Mouse (Mus musculus) forebrain, embryonic 15.5 days (tissue): Measurements from ENCODE around the gene Ppih. TPM values are rescaled to one million over a fixed set of nuclear protein-coding genes. Genes with fewer than 3 reads are reported as not detected.
A peak's percentile ranks its signal among the peaks of the same experiment; 100 is the strongest.

ENCODE experiments used
- ATAC-seq: fragments of 200-750 bp; cut with Nextera tagmentation; replicated peaks from 2 replicates; pipeline ENCODE4 v1.8.0; 2017; ENCODE audit warnings: mild to moderate bottlenecking, moderate TSS enrichment, moderate library complexity
- H3K27ac ChIP-seq: fragments of 300-500 bp; sonication (generic); replicated peaks from 2 replicates; pipeline ENCODE4 v1.5.1; 2015; ENCODE audit warnings: mild to moderate bottlenecking, inconsistent platforms
- H3K27me3 ChIP-seq: fragments of 300-500 bp; sonication (generic); 2 replicates; pipeline ENCODE4 v1.6.1; 2015; ENCODE audit warnings: inconsistent platforms
- H3K36me3 ChIP-seq: fragments of 300-500 bp; sonication (generic); 2 replicates; pipeline ENCODE4 v1.6.1; 2015; ENCODE audit warnings: mild to moderate bottlenecking, inconsistent platforms
- H3K4me1 ChIP-seq: fragments of 300-500 bp; sonication (generic); 2 replicates; pipeline ENCODE4 v1.6.1; 2015; ENCODE audit warnings: inconsistent platforms
- H3K4me2 ChIP-seq: fragments of 300-500 bp; sonication (generic); replicated peaks from 2 replicates; pipeline ENCODE4 v1.6.1; 2015; ENCODE audit warnings: mild to moderate bottlenecking, inconsistent platforms
- H3K4me3 ChIP-seq: fragments of 300-500 bp; sonication (generic); 2 replicates; pipeline ENCODE4 v1.5.1; 2015; ENCODE audit warnings: mild to moderate bottlenecking, inconsistent platforms
- H3K9ac ChIP-seq: fragments of 300-500 bp; sonication (generic); replicated peaks from 2 replicates; pipeline ENCODE4 v1.6.1; 2015; ENCODE audit warnings: mild to moderate bottlenecking, inconsistent platforms
- H3K9me3 ChIP-seq: fragments of 300-500 bp; sonication (generic); 2 replicates; pipeline ENCODE4 v1.6.1; 2016; ENCODE audit warnings: inconsistent platforms
- WGBS: fragments of 180-500 bp; shearing (Covaris S2); methylation state at CpG from one replicate; pipeline ENCODE4 v1.1.7; 2015; ENCODE audit warnings: mixed read lengths; 5-methylcytosine and 5-hydroxymethylcytosine counted together
- polyA plus RNA-seq: library from polyadenylated mRNA; unstranded; fragments of >200 nt; fragmentation: Nextera tagmentation; extraction: Ambion mirVana; gene quantifications from 2 replicates; pipeline ENCODE4 v1.2.1, GENCODE M21; 2015

The Ppih gene
- polyA plus RNA-seq, 1 experiment from 2014 or later = 65.3 TPM

DNA sequence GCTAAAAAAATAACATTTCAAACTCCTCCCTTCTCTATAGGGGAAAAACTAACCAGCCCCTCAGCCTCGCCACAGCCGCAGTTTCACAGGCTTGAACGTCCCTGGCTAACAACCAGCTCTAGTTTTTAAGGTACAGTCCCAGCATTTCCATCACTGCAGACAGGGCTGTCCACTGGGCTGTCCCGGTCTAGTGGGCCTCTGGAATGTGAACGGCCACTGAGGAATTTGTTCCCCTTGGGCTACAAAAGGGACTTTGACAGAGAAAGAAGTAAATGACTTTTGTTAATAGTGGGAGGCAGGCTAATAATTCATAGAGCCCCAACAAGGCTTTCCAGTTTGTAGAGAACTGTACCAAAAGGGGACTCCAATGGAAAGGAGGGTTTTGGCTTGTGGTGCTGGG, 14.9 kb downstream of the Ppih start:
- no peak for ATAC-seq
- WGBS = 77% methylated on average over 5 of the region's 5 CpGs
- H3K4me1 ChIP-seq = no peaks in the 10 kb centered on the region

GRCm38 (mm10) chr4:119303291-119303690, 17.1 kb downstream of the Ppih start:
- Histone ChIP-seq H3K9me3 (no peaks in the 10 kb centered on the region), H3K9ac (no peak overlapping the region), H3K4me3 (no peak overlapping the region), H3K27me3 (no peaks in the 10 kb centered on the region), H3K36me3 (peaks cover 10% of the 10 kb centered on the region; the same call in 1 of the 2 replicates), H3K27ac (no peak overlapping the region), H3K4me2 (no peak overlapping the region), H3K4me1 (no peaks in the 10 kb centered on the region)
- ATAC-seq = no peak
- WGBS = 91% methylated on average over 8 of the region's 8 CpGs

More for the DNA sequence above, 14.9 kb downstream of the Ppih start:
- H3K9me3 ChIP-seq = no peaks in the 10 kb centered on the region
- H3K9ac ChIP-seq = no peak overlapping the region
- H3K36me3 ChIP-seq = peaks cover 21% of the 10 kb centered on the region
- no peak overlapping the region for H3K4me2 ChIP-seq
- no peak overlapping the region for H3K4me3 ChIP-seq
- no peak overlapping the region for H3K27ac ChIP-seq
- no peaks in the 10 kb centered on the region for H3K27me3 ChIP-seq

- Histone ChIP-seq H3K4me3 (no peak overlapping the region), H3K4me2 (no peak overlapping the region), H3K27ac (no peak overlapping the region), H3K9ac (no peak overlapping the region), H3K27me3 (no peaks in the 10 kb centered on the region), H3K9me3 (no peaks in the 10 kb centered on the region), H3K36me3 (peaks cover 2% of the 10 kb centered on the region; the same call in 1 of the 2 replicates), H3K4me1 (no peaks in the 10 kb centered on the region)
- ATAC-seq = no peak
- WGBS = 75% methylated on average over 3 of the region's 3 CpGs
Measured at GRCm38 (mm10) chr4:119301777-119302176, 18.6 kb downstream of the Ppih start.

DNA sequence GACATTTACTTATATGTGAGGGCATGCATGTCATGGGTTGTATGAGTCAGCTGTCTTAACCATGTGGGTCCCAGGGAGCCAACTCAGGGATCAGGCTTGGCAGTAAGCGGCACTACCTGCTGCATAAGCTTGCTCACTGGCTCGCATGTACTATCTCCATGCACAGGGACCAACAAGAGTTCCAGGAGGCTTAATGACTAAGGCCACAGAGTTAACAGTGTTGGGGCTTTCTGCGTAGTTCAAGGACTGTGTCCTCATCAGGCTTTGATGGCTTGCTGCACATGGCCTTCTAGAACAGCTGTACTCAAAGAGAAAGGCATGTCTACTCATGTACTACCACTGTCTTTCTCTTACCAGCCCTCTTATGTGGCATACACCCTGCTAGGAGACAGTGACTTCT, 19.6 kb downstream of the Ppih start:
- Histone ChIP-seq H3K4me2 (no peak overlapping the region), H3K27me3 (no peaks in the 10 kb centered on the region), H3K9ac (no peak overlapping the region), H3K27ac (no peak overlapping the region), H3K36me3 (no peaks in the 10 kb centered on the region), H3K4me3 (no peak overlapping the region), H3K9me3 (no peaks in the 10 kb centered on the region), H3K4me1 (0 out of 2 replicates have a peak, but pooled peaks cover under 1% of the 10 kb centered on the region)
- 95% methylated on average over 3 of the region's 3 CpGs for WGBS
- no peak for ATAC-seq

GRCm38 (mm10) chr4:119297361-119297760, 23.0 kb downstream of the Ppih start:
- no peaks in the 10 kb centered on the region for H3K9me3 ChIP-seq
- H3K4me3 ChIP-seq = no peak overlapping the region
- peaks cover 10% of the 10 kb centered on the region for H3K4me1 ChIP-seq
- H3K9ac ChIP-seq = no peak overlapping the region
- WGBS = 82% methylated on average over 2 of the region's 2 CpGs
- no peak overlapping the region for H3K27ac ChIP-seq
- no peaks in the 10 kb centered on the region for H3K27me3 ChIP-seq
- ATAC-seq = no peak
- no peak overlapping the region for H3K4me2 ChIP-seq
- H3K36me3 ChIP-seq = no peaks in the 10 kb centered on the region

DNA sequence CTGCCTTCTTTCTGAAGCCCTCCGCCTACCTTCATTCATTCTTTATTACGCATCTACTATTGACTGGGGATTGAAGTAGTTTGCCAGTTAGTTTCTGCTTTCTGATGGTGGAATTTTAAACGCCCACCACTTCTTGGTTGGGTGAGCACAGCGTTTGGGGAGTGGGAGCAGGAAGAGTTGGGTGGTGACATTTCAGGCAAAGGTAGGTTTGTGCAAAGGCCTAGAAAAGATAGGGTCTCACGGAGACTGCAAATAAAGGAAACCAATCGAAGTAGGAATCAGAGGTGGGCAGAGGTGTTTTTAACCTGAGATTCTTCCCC, 25.3 kb downstream of the Ppih start:
- peaks cover 7% of the 10 kb centered on the region for H3K36me3 ChIP-seq
- H3K4me2 ChIP-seq = peak overlapping the region; percentile 48
- peak overlapping the region; percentile 85 for H3K9ac ChIP-seq
- peak overlapping the region; percentile 96 for H3K27ac ChIP-seq
- H3K4me3 ChIP-seq = peak overlapping the region; percentile 70
- ATAC-seq = no peak
- 4% methylated on average over 6 of the region's 6 CpGs for WGBS
- no peaks in the 10 kb centered on the region for H3K27me3 ChIP-seq
- no peaks in the 10 kb centered on the region for H3K9me3 ChIP-seq
- peaks cover 32% of the 10 kb centered on the region for H3K4me1 ChIP-seq

DNA sequence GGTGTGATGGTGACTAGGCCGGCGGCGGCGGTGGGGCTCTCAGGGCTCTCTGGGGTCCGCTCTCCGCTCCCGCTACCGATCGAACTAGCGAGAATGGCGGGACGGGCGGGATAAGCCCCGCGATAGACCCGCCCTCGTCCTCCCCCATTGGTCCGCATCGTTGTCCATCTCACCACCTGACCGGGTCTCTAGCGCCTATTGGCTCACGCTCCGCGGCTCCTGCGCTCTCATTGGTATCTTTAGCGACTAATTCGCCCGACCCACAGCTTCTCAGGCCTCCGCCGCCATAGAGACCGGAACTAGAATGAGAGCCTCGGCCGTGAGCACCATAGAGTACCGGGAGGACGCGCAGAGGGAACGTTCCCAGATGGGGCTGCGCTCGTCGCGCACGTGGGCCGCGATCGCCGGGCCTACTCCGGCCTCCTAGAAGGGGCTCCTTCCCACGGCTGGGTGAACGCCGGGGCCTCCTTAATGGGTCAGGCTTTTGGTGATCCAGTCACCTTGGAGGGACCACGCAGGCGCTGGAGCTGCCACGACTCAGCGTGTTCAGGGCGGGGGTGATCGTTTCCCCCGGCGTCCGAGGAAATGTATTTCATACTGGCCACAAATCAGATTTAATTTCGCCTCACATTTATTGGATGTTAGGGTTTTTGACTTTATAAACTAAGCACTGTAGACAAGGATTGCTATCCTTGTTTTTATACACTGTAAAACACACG, 25.8 kb downstream of the Ppih start, which contains the start of gene Ybx1:
Gene Ybx1, minus strand, starts transcription at position 190 of the 719 bp plus-strand sequence.
- Histone ChIP-seq H3K9ac (peak within 1 kb of the TSS; percentile 90), H3K4me1 (peaks cover 37% of the 10 kb centered on the region), H3K36me3 (peaks cover 7% of the 10 kb centered on the region), H3K9me3 (no peaks in the 10 kb centered on the region), H3K4me2 (peak within 1 kb of the TSS; percentile 68), H3K27me3 (no peaks in the 10 kb centered on the region), H3K27ac (peak within 1 kb of the TSS; percentile 96), H3K4me3 (peak within 1 kb of the TSS; percentile 70)
- 0% methylated on average over 58 of the region's 61 CpGs for WGBS
- ATAC-seq = peak; percentile 100

DNA sequence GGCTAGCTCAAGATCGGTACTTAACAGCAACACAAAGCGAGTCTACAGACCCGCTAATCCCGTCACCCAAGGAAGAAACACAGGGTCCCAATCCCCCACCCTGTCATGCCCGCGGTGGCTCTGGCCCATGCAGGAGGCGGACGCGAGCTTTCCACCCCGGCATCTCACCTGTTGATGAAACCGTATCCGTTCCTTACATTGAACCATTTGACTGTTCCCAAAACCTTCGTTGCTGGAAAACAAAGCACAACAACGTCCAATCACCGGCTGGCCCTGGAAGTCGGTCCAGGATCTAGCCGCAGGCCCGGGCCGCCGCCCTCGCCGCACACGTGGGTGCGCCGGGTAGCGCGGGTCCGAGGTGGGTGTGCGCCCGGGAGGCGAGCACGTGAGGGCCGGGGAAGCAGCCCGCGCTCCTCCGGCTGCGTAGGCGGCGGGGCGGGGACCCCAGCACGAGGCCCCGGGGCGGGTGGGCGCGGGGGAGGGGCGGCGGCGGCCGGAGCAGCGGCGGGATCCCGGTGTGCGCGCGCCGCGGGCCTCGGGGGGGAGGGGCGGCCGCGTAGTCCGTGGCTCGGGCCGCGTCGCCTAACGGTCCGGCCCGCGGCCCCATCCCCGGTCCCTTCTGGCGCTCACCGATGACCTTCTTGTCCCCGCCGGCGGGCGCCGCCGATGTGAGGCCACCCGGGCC, 26.6 kb downstream of the Ppih start:
- peak overlapping the region; percentile 90 for H3K9ac ChIP-seq
- H3K27me3 ChIP-seq = no peaks in the 10 kb centered on the region
- H3K36me3 ChIP-seq = peaks cover 10% of the 10 kb centered on the region
- peak overlapping the region; percentile 68 for H3K4me2 ChIP-seq
- H3K27ac ChIP-seq = peak overlapping the region; percentile 89
- H3K9me3 ChIP-seq = no peaks in the 10 kb centered on the region
- peak overlapping the region; percentile 70 for H3K4me3 ChIP-seq
- peak; percentile 20 for ATAC-seq
- under 1% methylated on average over 59 of the region's 80 CpGs for WGBS
- peaks cover 40% of the 10 kb centered on the region for H3K4me1 ChIP-seq

- WGBS = under 1% methylated on average over 24 of the region's 24 CpGs
- Histone ChIP-seq H3K9me3 (no peaks in the 10 kb centered on the region), H3K27ac (peak overlapping the region; percentile 89), H3K4me2 (peak overlapping the region; percentile 68), H3K4me3 (peak overlapping the region; percentile 70), H3K9ac (peak overlapping the region; percentile 90), H3K36me3 (peaks cover 13% of the 10 kb centered on the region), H3K27me3 (no peaks in the 10 kb centered on the region), H3K4me1 (peaks cover 44% of the 10 kb centered on the region)
- ATAC-seq = 0 out of 2 replicates have a peak, but pooled peaks have one; percentile 17
Measured at GRCm38 (mm10) chr4:119292771-119293573, 27.4 kb downstream of the Ppih start.

DNA sequence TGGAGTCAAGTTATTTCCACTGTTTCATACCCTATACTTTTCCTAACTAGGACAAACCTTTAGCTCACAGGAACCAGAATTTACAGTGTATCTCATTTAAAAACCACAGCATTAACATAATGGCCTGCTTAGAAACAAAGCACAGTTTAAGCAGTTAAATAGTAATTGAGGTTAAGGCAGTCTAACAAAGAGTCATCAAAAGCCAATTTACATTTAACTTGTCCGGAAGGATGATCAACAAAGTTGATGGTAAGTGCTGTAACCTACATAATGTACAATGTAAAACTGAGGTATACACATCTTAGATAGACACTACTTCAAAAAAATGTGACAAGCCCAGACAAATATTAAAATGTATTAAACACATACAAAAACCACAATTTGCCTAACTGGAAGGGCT, 28.4 kb downstream of the Ppih start:
- peak overlapping the region; percentile 70 for H3K4me3 ChIP-seq
- no peaks in the 10 kb centered on the region for H3K27me3 ChIP-seq
- no peak overlapping the region for H3K27ac ChIP-seq
- H3K36me3 ChIP-seq = peaks cover 16% of the 10 kb centered on the region
- H3K4me2 ChIP-seq = peak overlapping the region; percentile 68
- peaks cover 53% of the 10 kb centered on the region for H3K4me1 ChIP-seq
- no peaks in the 10 kb centered on the region for H3K9me3 ChIP-seq
- H3K9ac ChIP-seq = peak overlapping the region; percentile 90
- no peak for ATAC-seq
- WGBS = 63% methylated on average over 1 of the region's 1 CpGs

GRCm38 (mm10) chr4:119285336-119285735, 35.0 kb downstream of the Ppih start:
- no peak overlapping the region for H3K27ac ChIP-seq
- ATAC-seq = no peak
- peaks cover 57% of the 10 kb centered on the region for H3K36me3 ChIP-seq
- no peak overlapping the region for H3K4me3 ChIP-seq
- no peaks in the 10 kb centered on the region for H3K27me3 ChIP-seq
- no peak overlapping the region for H3K9ac ChIP-seq
- H3K4me1 ChIP-seq = peaks cover 25% of the 10 kb centered on the region
- H3K9me3 ChIP-seq = no peaks in the 10 kb centered on the region
- WGBS = 85% methylated on average over 2 of the region's 2 CpGs
- no peak overlapping the region for H3K4me2 ChIP-seq

DNA sequence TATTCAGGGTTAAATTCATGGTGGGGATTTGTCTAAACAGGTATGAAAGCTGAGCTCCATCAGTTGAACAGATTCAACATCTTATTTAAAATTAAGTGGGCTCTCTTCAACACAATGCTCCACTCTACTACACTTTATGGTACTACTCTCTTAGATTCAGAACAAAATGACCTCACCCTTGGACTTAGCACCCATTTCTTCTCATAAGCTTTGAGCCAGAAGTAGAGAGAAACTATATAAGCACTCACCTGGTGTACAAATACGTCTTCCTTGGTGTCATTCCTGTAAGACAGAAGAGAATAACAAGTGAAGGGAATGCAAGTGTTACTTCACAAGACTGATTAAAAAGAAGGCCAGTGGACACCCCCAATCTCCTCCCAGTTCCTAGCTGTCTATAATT, 35.5 kb downstream of the Ppih start:
- no peak overlapping the region for H3K4me3 ChIP-seq
- H3K9ac ChIP-seq = no peak overlapping the region
- peaks cover 59% of the 10 kb centered on the region for H3K36me3 ChIP-seq
- 81% methylated on average over 1 of the region's 1 CpGs for WGBS
- H3K4me2 ChIP-seq = no peak overlapping the region
- no peak overlapping the region for H3K27ac ChIP-seq
- no peaks in the 10 kb centered on the region for H3K27me3 ChIP-seq
- H3K4me1 ChIP-seq = peaks cover 20% of the 10 kb centered on the region
- H3K9me3 ChIP-seq = no peaks in the 10 kb centered on the region
- ATAC-seq = no peak
